Mouse (Mus musculus) CD4-positive, CD25-positive, alpha-beta regulatory T cell, adult 2 months (primary cell): ENCODE measurements around the gene Sulf2.

Experiments used
- DNase-seq: peaks from one replicate; pipeline ENCODE4 v3.0.0-alpha.2; 2012; ENCODE audit warnings: low read depth, low spot score

The Sulf2 gene

GRCm38 (mm10) chr2:166175552-166176136, 20.2 kb upstream of the Sulf2 start:
- no peak for DNase-seq

GRCm38 (mm10) chr2:166175145-166175544, 19.7 kb upstream of the Sulf2 start:
- peak; percentile 6 for DNase-seq

GRCm38 (mm10) chr2:166173169-166173568, 17.7 kb upstream of the Sulf2 start:
- no peak for DNase-seq

GRCm38 (mm10) chr2:166170173-166170572, 14.7 kb upstream of the Sulf2 start:
- no peak for DNase-seq

- DNase-seq: no peak
These were observed 13.4 kb upstream of the Sulf2 start for GRCm38 (mm10) chr2:166168868-166169267.

GRCm38 (mm10) chr2:166167387-166167786, 11.9 kb upstream of the Sulf2 start:
- DNase-seq: no peak

GRCm38 (mm10) chr2:166165396-166165795, 9.9 kb upstream of the Sulf2 start:
- no peak for DNase-seq

- no peak for DNase-seq
These were observed 9.1 kb upstream of the Sulf2 start for GRCm38 (mm10) chr2:166164601-166165000.

- no peak for DNase-seq
These were observed 8.5 kb upstream of the Sulf2 start for GRCm38 (mm10) chr2:166163917-166164316.

- DNase-seq: no peak
These were observed 7.8 kb upstream of the Sulf2 start for GRCm38 (mm10) chr2:166163252-166163651.

GRCm38 (mm10) chr2:166162160-166162559, 6.7 kb upstream of the Sulf2 start:
- no peak for DNase-seq

- no peak for DNase-seq
These were observed 3.8 kb upstream of the Sulf2 start for GRCm38 (mm10) chr2:166159276-166159675.

- no peak for DNase-seq
These were observed 2.5 kb upstream of the Sulf2 start for GRCm38 (mm10) chr2:166157767-166158561.

- DNase-seq: no peak
These were observed 1.7 kb upstream of the Sulf2 start for GRCm38 (mm10) chr2:166157144-166157543.

GRCm38 (mm10) chr2:166156122-166156521, 659 bp upstream of the Sulf2 start:
- DNase-seq: no peak

GRCm38 (mm10) chr2:166154749-166155453, 562 bp downstream of the Sulf2 start:
- DNase-seq: no peak

GRCm38 (mm10) chr2:166153891-166154711, 1.4 kb downstream of the Sulf2 start:
- DNase-seq: no peak

- DNase-seq: no peak
These were observed 2.1 kb downstream of the Sulf2 start for GRCm38 (mm10) chr2:166153399-166153793.

- DNase-seq: no peak
These were observed 2.6 kb downstream of the Sulf2 start for GRCm38 (mm10) chr2:166152734-166153398.

GRCm38 (mm10) chr2:166151510-166152473, 3.7 kb downstream of the Sulf2 start:
- DNase-seq: no peak
